Mouse (Mus musculus) neutrophil, adult 59 days (primary cell): ENCODE results near the gene Olfr1157. TPM values are rescaled to one million over a fixed set of nuclear protein-coding genes. Genes with fewer than 3 reads are reported as not detected.

Source experiments
- total RNA-seq, 2 experiments: library from RNA; stranded (reverse); gene quantifications; 1 replicate in 1 of 2; 2 replicates in 1 of 2; pipeline ENCODE4 v1.2.4; 2023

The Olfr1157 gene
- not detected for total RNA-seq

GRCm38 (mm10) chr2:87968199-87968598 is at the start of gene Olfr1157:
Gene Olfr1157, minus strand, starts transcription at chr2:87968299.

GRCm38 (mm10) chr2:88007515-88008318 is 39.6 kb upstream of the Olfr1157 start, which contains the start of gene Olfr1160:
Gene Olfr1160, minus strand, starts transcription at chr2:88008268.

GRCm38 (mm10) chr2:87989813-87990212 is 21.7 kb upstream of the Olfr1157 start, which contains the start of gene Olfr1158:
Gene Olfr1158, plus strand, starts transcription at chr2:87990113.

GRCm38 (mm10) chr2:87974563-87974962 is 6.5 kb upstream of the Olfr1157 start, which contains the start of gene Olfr74:
Gene Olfr74, minus strand, starts transcription at chr2:87974663.

GRCm38 (mm10) chr2:87953000-87953399 is 15.1 kb downstream of the Olfr1157 start, which contains the start of gene Olfr1156:
Gene Olfr1156, minus strand, starts transcription at chr2:87953100.

GRCm38 (mm10) chr2:87945037-87945436 is 23.1 kb downstream of the Olfr1157 start, which contains the start of gene Olfr1155:
Gene Olfr1155, minus strand, starts transcription at chr2:87945137.

Other genes starting within 250 kb of the Olfr1157 start
- gene Olfr1138, start 228.3 kb downstream of the Olfr1157 start, total RNA-seq, result not detected
- not detected for gene Olfr1140, start 224.5 kb downstream of the Olfr1157 start, total RNA-seq
- not detected for gene Olfr1141, start 214.3 kb downstream of the Olfr1157 start, total RNA-seq
- not detected for gene Olfr152, start 188.8 kb downstream of the Olfr1157 start, total RNA-seq
- not detected for gene Olfr1143, start 167.7 kb downstream of the Olfr1157 start, total RNA-seq
- not detected for gene Olfr1145, start 158.5 kb downstream of the Olfr1157 start, total RNA-seq
- gene Olfr1148, start 137.8 kb downstream of the Olfr1157 start, total RNA-seq, result not detected
- not detected for gene Olfr1150-ps1, start 124.3 kb downstream of the Olfr1157 start, total RNA-seq
- gene Olfr1151, start 112.4 kb downstream of the Olfr1157 start, total RNA-seq, result not detected
- gene Olfr1152, start 101.8 kb downstream of the Olfr1157 start, total RNA-seq, result not detected
- gene Olfr1153, start 73.3 kb downstream of the Olfr1157 start, total RNA-seq, result not detected
- gene Olfr1154, start 63.1 kb downstream of the Olfr1157 start, total RNA-seq, result not detected
- gene Olfr1155, start 23.2 kb downstream of the Olfr1157 start, total RNA-seq, result not detected
- gene Olfr1156, start 15.2 kb downstream of the Olfr1157 start, total RNA-seq, result not detected
- not detected for gene Olfr74, start 6.4 kb upstream of the Olfr1157 start, total RNA-seq
- not detected for gene Olfr1158, start 21.8 kb upstream of the Olfr1157 start, total RNA-seq
- not detected for gene Olfr1160, start 40.0 kb upstream of the Olfr1157 start, total RNA-seq
- not detected for gene Olfr1161, start 54.5 kb upstream of the Olfr1157 start, total RNA-seq
- not detected for gene Olfr73, start 69.4 kb upstream of the Olfr1157 start, total RNA-seq
- not detected for gene Olfr1162, start 82.8 kb upstream of the Olfr1157 start, total RNA-seq
- gene Olfr1163, start 103.5 kb upstream of the Olfr1157 start, total RNA-seq, result not detected
- gene Olfr1164, start 125.7 kb upstream of the Olfr1157 start, total RNA-seq, result not detected
- not detected for gene Olfr1166, start 160.0 kb upstream of the Olfr1157 start, total RNA-seq
- gene Olfr1167, start 186.9 kb upstream of the Olfr1157 start, total RNA-seq, result not detected
- not detected for gene Olfr1168, start 213.6 kb upstream of the Olfr1157 start, total RNA-seq